ENCODE assay signal across 18 mouse cellular contexts in genomic region chr9:116947369-116947768, GRCm38 (mm10).
DNase-seq lines count a peak whose midpoint lies in the region; ATAC-seq lines count a peak whose summit lies in the region.
"Had no signal": no experiment of that assay in that cellular context is flagged by ENCODE, and none has a peak within 500 bp of the region (broad histone marks: within the 10 kb centered on the region; RNA-seq: fewer than 3 reads in every experiment).

No protein-coding gene starts in this region.

- H3K4me3 ChIP-seq in kidney, embryonic 16.5 days (ENCODE audit: low read length): no peak overlapping the region
- H3K4me3 ChIP-seq in liver, embryonic 16.5 days (ENCODE audit: low read depth, low read length): no peak overlapping the region
- no peak overlapping the region for H3K4me3 ChIP-seq in liver, embryonic 11.5 days (ENCODE audit: low read depth, low read length)
- no peak overlapping the region for H3K4me3 ChIP-seq in embryonic facial prominence, embryonic 10.5 days
- H3K4me3 ChIP-seq in embryonic facial prominence, embryonic 11.5 days (ENCODE audit: low read depth, low read length): no peak overlapping the region
- H3K4me3 ChIP-seq: embryonic facial prominence, embryonic 12.5 days; forebrain, embryonic 13.5 days; forebrain, embryonic 15.5 days had no signal

- no peak for DNase-seq in kidney, adult 18-20 months
- DNase-seq in liver, embryonic 11.5 days (ENCODE audit: low spot score): no peak
- DNase-seq in embryonic facial prominence, embryonic 10.5 days (ENCODE audit: low spot score): peak; percentile 21
- no peak for DNase-seq in embryonic facial prominence, embryonic 11.5 days (ENCODE audit: low spot score)
- DNase-seq in spleen, postnatal 10 days (ENCODE audit: low spot score in 2 of 2): no peak
- no peak for DNase-seq in cerebellum, adult 11 months
- DNase-seq: adrenal gland, postnatal 10 days; cerebellum, adult 11-12 months; cerebellum, adult 2 months; cerebellum, adult 9-10 months; cerebellum, postnatal 10 days; cerebellum, postnatal 25 days; forebrain, postnatal 0 days had no signal

- ATAC-seq in kidney, embryonic 16.5 days (ENCODE audit: low FRiP score, low TSS enrichment): peak; percentile 64
- peak; percentile 59; the same call in 1 of the 2 replicates for ATAC-seq in liver, embryonic 16.5 days (ENCODE audit: low read depth)
- no peak for ATAC-seq in liver, embryonic 11.5 days (replicated peaks; ENCODE audit: low FRiP score)
- ATAC-seq in embryonic facial prominence, embryonic 11.5 days (replicated peaks; ENCODE audit: insufficient number of reproducible peaks, low FRiP score, low TSS enrichment, low read depth): 0 out of 2 replicates have a peak, but pooled peaks have one; percentile 44
- ATAC-seq: forebrain, embryonic 13.5 days; forebrain, embryonic 15.5 days; forebrain, postnatal 0 days had no signal

- WGBS in kidney, embryonic 16.5 days: 48% methylated on average over 4 of the region's 4 CpGs
- 54% methylated on average over 4 of the region's 4 CpGs for WGBS in liver, embryonic 16.5 days (ENCODE audit: insufficient replicate concordance)
- 61% methylated on average over 4 of the region's 4 CpGs for whole genome bisulfite sequencing in liver, embryonic 11.5 days
- 60% methylated on average over 4 of the region's 4 CpGs for WGBS in embryonic facial prominence, embryonic 10.5 days
- 41% methylated on average over 4 of the region's 4 CpGs for WGBS in embryonic facial prominence, embryonic 11.5 days

- no peaks in the 10 kb centered on the region for H3K9me3 ChIP-seq in kidney, embryonic 16.5 days (ENCODE audit: low read length)
- H3K9me3 ChIP-seq in liver, embryonic 16.5 days (replicated peaks; ENCODE audit: control insufficient read depth, low read length): no peaks in the 10 kb centered on the region
- H3K9me3 ChIP-seq in liver, embryonic 11.5 days (ENCODE audit: control insufficient read depth, low read length): no peaks in the 10 kb centered on the region
- no peaks in the 10 kb centered on the region for H3K9me3 ChIP-seq in embryonic facial prominence, embryonic 10.5 days
- H3K9me3 ChIP-seq in embryonic facial prominence, embryonic 11.5 days (replicated peaks; ENCODE audit: control insufficient read depth, low read length): no peaks in the 10 kb centered on the region
- H3K9me3 ChIP-seq: embryonic facial prominence, embryonic 12.5 days; forebrain, embryonic 13.5 days; forebrain, embryonic 15.5 days had no signal

- no peak overlapping the region for H3K27ac ChIP-seq in kidney, embryonic 16.5 days (ENCODE audit: low read length)
- H3K27ac ChIP-seq in liver, embryonic 16.5 days (ENCODE audit: low read length): no peak overlapping the region
- H3K27ac ChIP-seq in liver, embryonic 11.5 days (ENCODE audit: low read depth, low read length): no peak overlapping the region
- no peak overlapping the region; the same call in 1 of the 2 replicates for H3K27ac ChIP-seq in embryonic facial prominence, embryonic 10.5 days (replicated peaks)
- H3K27ac ChIP-seq in embryonic facial prominence, embryonic 11.5 days (replicated peaks; ENCODE audit: low read depth, low read length): no peak overlapping the region
- H3K27ac ChIP-seq: embryonic facial prominence, embryonic 12.5 days; forebrain, embryonic 13.5 days; forebrain, embryonic 15.5 days had no signal

- no peaks in the 10 kb centered on the region for H3K36me3 ChIP-seq in kidney, embryonic 16.5 days (ENCODE audit: insufficient read depth, low read length)
- H3K36me3 ChIP-seq in liver, embryonic 16.5 days (ENCODE audit: control insufficient read depth, insufficient read depth): no peaks in the 10 kb centered on the region
- no peaks in the 10 kb centered on the region for H3K36me3 ChIP-seq in liver, embryonic 11.5 days (ENCODE audit: control insufficient read depth, insufficient read depth, low read length)
- no peaks in the 10 kb centered on the region for H3K36me3 ChIP-seq in embryonic facial prominence, embryonic 10.5 days (replicated peaks)
- no peaks in the 10 kb centered on the region for H3K36me3 ChIP-seq in embryonic facial prominence, embryonic 11.5 days (replicated peaks; ENCODE audit: control insufficient read depth, insufficient read depth, low read depth, low read length)
- H3K36me3 ChIP-seq: embryonic facial prominence, embryonic 12.5 days; forebrain, embryonic 15.5 days had no signal

- peaks cover 36% of the 10 kb centered on the region for H3K4me1 ChIP-seq in kidney, embryonic 16.5 days (ENCODE audit: insufficient read depth, low read length)
- no peaks in the 10 kb centered on the region for H3K4me1 ChIP-seq in liver, embryonic 16.5 days (ENCODE audit: control insufficient read depth, low read depth, low read length)
- H3K4me1 ChIP-seq in liver, embryonic 11.5 days (replicated peaks; ENCODE audit: control insufficient read depth, insufficient read depth, low read length): no peaks in the 10 kb centered on the region
- H3K4me1 ChIP-seq in embryonic facial prominence, embryonic 10.5 days: peaks cover 34% of the 10 kb centered on the region
- no peaks in the 10 kb centered on the region for H3K4me1 ChIP-seq in embryonic facial prominence, embryonic 11.5 days (ENCODE audit: control insufficient read depth, insufficient read depth, low read length)
- H3K4me1 ChIP-seq: forebrain, embryonic 13.5 days; forebrain, embryonic 15.5 days had no signal

- no peaks in the 10 kb centered on the region for H3K27me3 ChIP-seq in kidney, embryonic 16.5 days (ENCODE audit: insufficient read depth, low read length)
- H3K27me3 ChIP-seq in liver, embryonic 16.5 days (ENCODE audit: control insufficient read depth, insufficient read depth, low read depth, low read length): no peaks in the 10 kb centered on the region
- no peaks in the 10 kb centered on the region for H3K27me3 ChIP-seq in liver, embryonic 11.5 days (replicated peaks; ENCODE audit: control insufficient read depth, insufficient read depth, low read length)
- no peaks in the 10 kb centered on the region for H3K27me3 ChIP-seq in embryonic facial prominence, embryonic 10.5 days (replicated peaks; ENCODE audit: low read depth, poor library complexity, severe bottlenecking)
- H3K27me3 ChIP-seq in embryonic facial prominence, embryonic 11.5 days (ENCODE audit: control insufficient read depth, insufficient read depth, low read length): no peaks in the 10 kb centered on the region
- H3K27me3 ChIP-seq: embryonic facial prominence, embryonic 12.5 days; forebrain, embryonic 13.5 days; forebrain, embryonic 15.5 days had no signal

- H3K9ac ChIP-seq in kidney, embryonic 16.5 days (replicated peaks; ENCODE audit: low read length): no peak overlapping the region
- H3K9ac ChIP-seq in liver, embryonic 16.5 days (ENCODE audit: low read depth, low read length): no peak overlapping the region
- H3K9ac ChIP-seq in liver, embryonic 11.5 days (ENCODE audit: low read depth, low read length): no peak overlapping the region
- H3K9ac ChIP-seq in embryonic facial prominence, embryonic 11.5 days (replicated peaks; ENCODE audit: low read length): no peak overlapping the region
- H3K9ac ChIP-seq: embryonic facial prominence, embryonic 12.5 days; forebrain, embryonic 13.5 days; forebrain, embryonic 15.5 days; forebrain, postnatal 0 days had no signal

- H3K4me2 ChIP-seq in kidney, embryonic 16.5 days (replicated peaks; ENCODE audit: low read depth, low read length): no peak overlapping the region
- no peak overlapping the region for H3K4me2 ChIP-seq in liver, embryonic 16.5 days (ENCODE audit: low read depth, low read length)
- H3K4me2 ChIP-seq in liver, embryonic 11.5 days: no peak overlapping the region
- no peak overlapping the region for H3K4me2 ChIP-seq in embryonic facial prominence, embryonic 11.5 days (ENCODE audit: low read depth, low read length)
- H3K4me2 ChIP-seq: embryonic facial prominence, embryonic 12.5 days; forebrain, embryonic 13.5 days; forebrain, embryonic 15.5 days had no signal
